Mouse (Mus musculus) heart, embryonic 13.5 days (tissue): Measurements from ENCODE around the gene Samd9l. TPM values are rescaled to one million over a fixed set of nuclear protein-coding genes. Genes with fewer than 3 reads are reported as not detected.
"Not testable (repeated sequence)": the region's sequence is repeated elsewhere in the genome, so short reads cannot be mapped to it uniquely, and the experiment has no call there.

Experiments used
- ATAC-seq: fragments of 200-750 bp; cut with Nextera tagmentation; 2 replicates; pipeline ENCODE4 v1.8.0; 2017; ENCODE audit warnings: moderate TSS enrichment; ENCODE audit not compliant: insufficient number of reproducible peaks, low FRiP score, low TSS enrichment; ENCODE audit errors: extremely low read depth
- H3K27ac ChIP-seq: fragments of 300-500 bp; sonication (generic); replicated peaks from 2 replicates; pipeline ENCODE4 v1.5.1; 2015; ENCODE audit warnings: moderate library complexity, mild to moderate bottlenecking, inconsistent platforms
- H3K27me3 ChIP-seq: fragments of 300-500 bp; sonication (generic); replicated peaks from 2 replicates; pipeline ENCODE4 v1.6.1; 2015; ENCODE audit warnings: mild to moderate bottlenecking, inconsistent platforms
- H3K36me3 ChIP-seq: fragments of 300-500 bp; sonication (generic); 2 replicates; pipeline ENCODE4 v1.6.1; 2015; ENCODE audit warnings: mild to moderate bottlenecking, inconsistent platforms
- H3K4me1 ChIP-seq: fragments of 300-500 bp; sonication (generic); 2 replicates; pipeline ENCODE4 v1.6.1; 2015; ENCODE audit warnings: inconsistent platforms
- H3K4me2 ChIP-seq: fragments of 300-500 bp; sonication (generic); 2 replicates; pipeline ENCODE4 v1.6.1; 2015; ENCODE audit warnings: inconsistent platforms, mild to moderate bottlenecking, moderate library complexity
- H3K4me3 ChIP-seq: fragments of 300-500 bp; sonication (generic); 2 replicates; pipeline ENCODE4 v1.5.1; 2015; ENCODE audit warnings: moderate library complexity, mild to moderate bottlenecking, inconsistent platforms
- H3K9ac ChIP-seq: fragments of 300-500 bp; sonication (generic); 2 replicates; pipeline ENCODE4 v1.6.1; 2015; ENCODE audit warnings: inconsistent platforms, mild to moderate bottlenecking, moderate library complexity
- H3K9me3 ChIP-seq: fragments of 300-500 bp; sonication (generic); 2 replicates; pipeline ENCODE4 v1.6.1; 2016; ENCODE audit warnings: inconsistent platforms
- WGBS: fragments of 180-500 bp; shearing (Covaris S2); methylation state at CpG from one replicate; pipeline ENCODE4 v1.1.7; 2015; ENCODE audit warnings: mixed read lengths; 5-methylcytosine and 5-hydroxymethylcytosine counted together
- polyA plus RNA-seq: library from polyadenylated mRNA; unstranded; fragments of >200 nt; fragmentation: Nextera tagmentation; extraction: Ambion mirVana; gene quantifications from 2 replicates; pipeline ENCODE4 v1.2.1, GENCODE M21; 2015

Gene Samd9l
- polyA plus RNA-seq, 1 experiment from 2014 or later, result 1.5 TPM

DNA sequence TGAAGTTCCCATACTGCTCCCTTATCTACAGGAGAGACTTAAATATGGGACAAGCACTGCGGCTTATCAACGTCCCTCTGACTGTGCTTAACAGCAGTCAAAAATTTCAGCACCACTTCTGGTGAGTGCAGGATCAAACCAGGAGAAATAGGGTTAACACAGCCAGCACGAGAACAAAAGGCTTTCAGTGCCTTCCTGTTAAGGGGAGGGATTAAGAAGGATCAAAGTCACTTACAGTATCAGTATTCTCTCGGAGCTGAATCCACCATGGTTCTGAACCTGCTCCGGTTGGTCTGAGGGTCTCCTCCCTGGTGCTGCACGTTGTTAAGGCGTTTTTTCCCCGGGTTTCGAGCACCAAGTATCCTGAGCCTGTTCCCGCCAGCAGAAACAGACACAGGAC lies 58.4 kb downstream of the Samd9l start:
- peak overlapping the region; percentile 41 for H3K9ac ChIP-seq
- H3K9me3 ChIP-seq, H3K27ac ChIP-seq, H3K36me3 ChIP-seq, H3K27me3 ChIP-seq, ATAC-seq: not testable (repeated sequence)
- H3K4me3 ChIP-seq, result peak overlapping the region; percentile 40
- peak overlapping the region; percentile 67 for H3K4me2 ChIP-seq
- H3K4me1 ChIP-seq, result peaks cover 12% of the 10 kb centered on the region
- 4% methylated on average over 10 of the region's 10 CpGs for WGBS

- H3K4me1 ChIP-seq, result peaks cover 12% of the 10 kb centered on the region
- not testable (repeated sequence) for H3K36me3 ChIP-seq, ATAC-seq, H3K4me3 ChIP-seq, H3K27me3 ChIP-seq, H3K27ac ChIP-seq, H3K4me2 ChIP-seq, H3K9me3 ChIP-seq, H3K9ac ChIP-seq
- 81% methylated on average over 6 of the region's 6 CpGs for WGBS
Measured at GRCm38 (mm10) chr6:3339131-3339530, 60.2 kb downstream of the Samd9l start.

Other genes starting within 250 kb of the Samd9l start
- gene Hepacam2, start 98.7 kb upstream of the Samd9l start, polyA plus RNA-seq, result 0.07 TPM in 1 of 2 replicates, not detected in the other
- 19.2 and 21.0 TPM in 2 replicates for gene Vps50, start 98.8 kb upstream of the Samd9l start, polyA plus RNA-seq